Mouse (Mus musculus): ENCODE data around the gene Rsbn1l. TPM values are rescaled to one million over a fixed set of nuclear protein-coding genes. Genes with fewer than 3 reads are reported as not detected.

The Rsbn1l gene
- polyA plus RNA-seq (2016; fragmentation: Nextera tagmentation; extraction: Ambion mirVana), result 6.5 and 6.9 TPM in 2 replicates

DNA sequence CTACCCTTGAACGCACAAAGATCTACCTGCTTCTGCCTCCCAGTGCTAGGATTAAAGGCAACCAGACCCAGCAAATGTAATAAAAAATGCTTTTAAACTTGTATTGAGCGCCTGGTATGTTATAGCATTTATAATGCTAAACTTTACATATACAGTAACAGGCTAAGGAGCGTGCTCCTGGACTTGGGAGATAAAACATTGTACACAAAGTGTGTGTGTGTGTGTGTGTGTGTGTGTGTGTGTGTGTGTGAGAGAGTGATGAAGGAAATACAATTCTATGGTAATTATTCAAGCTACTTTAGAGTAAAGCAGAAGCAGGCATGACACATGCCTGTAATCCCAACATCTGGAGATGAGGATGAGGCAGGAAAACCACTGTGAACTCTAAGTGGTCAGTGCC is at the start of gene Rsbn1l:
Gene Rsbn1l, minus strand, starts transcription at position 101 of the 400 bp plus-strand sequence.
- no peak within 1 kb of the TSS for H3K4me2 ChIP-seq (replicated peaks)
- H3K4me3 ChIP-seq, result no peak within 1 kb of the TSS
- 96% methylated on average over 3 of the region's 3 CpGs for WGBS
- no peaks in the 10 kb centered on the region for H3K36me3 ChIP-seq
- H3K9ac ChIP-seq (replicated peaks), result no peak within 1 kb of the TSS
- H3K9me3 ChIP-seq, result 0 out of 2 replicates have a peak, but pooled peaks cover 5% of the 10 kb centered on the region
- H3K27ac ChIP-seq (replicated peaks), result no peak within 1 kb of the TSS
- H3K4me1 ChIP-seq, result 0 out of 2 replicates have a peak, but pooled peaks cover 3% of the 10 kb centered on the region
- H3K27me3 ChIP-seq, result no peaks in the 10 kb centered on the region
- no peak for ATAC-seq (ENCODE audit: low FRiP score, low read depth)

DNA sequence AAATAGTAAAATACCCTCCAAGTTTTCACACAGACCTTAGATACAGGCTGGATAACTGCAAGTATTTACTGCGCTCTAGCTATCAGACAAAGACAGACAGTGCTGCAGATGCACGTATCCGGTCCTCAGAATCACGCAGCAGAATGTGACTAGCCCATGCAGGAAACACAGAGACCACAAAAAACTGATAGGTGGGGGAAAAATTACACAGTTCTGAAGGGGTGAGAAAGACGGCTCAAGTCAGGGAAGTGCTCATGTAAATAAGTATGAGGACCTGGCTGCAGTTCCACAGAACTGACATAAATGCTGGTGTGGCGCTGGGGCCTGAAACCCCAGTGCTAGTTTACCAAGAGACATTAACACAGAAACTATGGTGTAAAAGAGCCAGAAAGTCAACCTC is 46.5 kb upstream of the Rsbn1l start:
- Histone ChIP-seq H3K4me2 (replicated peaks) (no peak overlapping the region), H3K9ac (replicated peaks) (no peak overlapping the region), H3K9me3 (no peaks in the 10 kb centered on the region), H3K27me3 (no peaks in the 10 kb centered on the region), H3K36me3 (peaks cover 70% of the 10 kb centered on the region), H3K4me3 (no peak overlapping the region), H3K27ac (replicated peaks) (no peak overlapping the region), H3K4me1 (no peaks in the 10 kb centered on the region)
- ATAC-seq (ENCODE audit: low FRiP score, low read depth), result no peak
- WGBS, result 97% methylated on average over 6 of the region's 6 CpGs

- WGBS, result 96% methylated on average over 10 of the region's 10 CpGs
- ATAC-seq (ENCODE audit: low FRiP score, low read depth), result no peak
- Histone ChIP-seq H3K27ac (replicated peaks) (no peak overlapping the region), H3K36me3 (peaks cover 79% of the 10 kb centered on the region), H3K4me1 (no peaks in the 10 kb centered on the region), H3K4me2 (replicated peaks) (no peak overlapping the region), H3K27me3 (no peaks in the 10 kb centered on the region), H3K4me3 (no peak overlapping the region), H3K9ac (replicated peaks) (no peak overlapping the region), H3K9me3 (no peaks in the 10 kb centered on the region)
Measured at GRCm38 (mm10) chr5:21001622-21002315, 45.6 kb upstream of the Rsbn1l start.

DNA sequence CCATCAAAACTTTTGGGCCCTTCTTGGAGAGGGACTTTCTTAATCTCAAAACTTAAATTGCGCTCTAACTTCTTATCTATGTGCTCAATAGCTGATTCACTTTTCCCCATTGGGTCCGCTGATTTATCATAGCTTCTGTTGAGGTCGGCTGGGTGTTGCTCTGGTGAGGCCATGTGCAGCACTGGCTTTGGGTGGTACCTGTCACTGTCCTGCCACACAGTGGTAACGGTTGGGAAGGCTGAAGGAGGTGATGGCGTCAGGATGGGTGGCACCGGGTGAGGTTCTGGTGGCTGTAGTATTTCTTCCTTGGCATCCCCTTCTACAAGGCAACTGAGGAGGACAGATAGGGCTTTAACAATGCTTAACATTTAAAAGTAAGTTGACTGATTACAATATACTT is 42.2 kb upstream of the Rsbn1l start:
- no peak for ATAC-seq (ENCODE audit: low FRiP score, low read depth)
- no peak overlapping the region for H3K4me3 ChIP-seq
- H3K27me3 ChIP-seq, result no peaks in the 10 kb centered on the region
- H3K4me1 ChIP-seq, result no peaks in the 10 kb centered on the region
- no peak overlapping the region for H3K27ac ChIP-seq (replicated peaks)
- 93% methylated on average over 6 of the region's 6 CpGs for WGBS
- H3K9me3 ChIP-seq, result no peaks in the 10 kb centered on the region
- H3K9ac ChIP-seq (replicated peaks), result no peak overlapping the region
- H3K4me2 ChIP-seq (replicated peaks), result no peak overlapping the region
- H3K36me3 ChIP-seq, result peaks cover 88% of the 10 kb centered on the region

DNA sequence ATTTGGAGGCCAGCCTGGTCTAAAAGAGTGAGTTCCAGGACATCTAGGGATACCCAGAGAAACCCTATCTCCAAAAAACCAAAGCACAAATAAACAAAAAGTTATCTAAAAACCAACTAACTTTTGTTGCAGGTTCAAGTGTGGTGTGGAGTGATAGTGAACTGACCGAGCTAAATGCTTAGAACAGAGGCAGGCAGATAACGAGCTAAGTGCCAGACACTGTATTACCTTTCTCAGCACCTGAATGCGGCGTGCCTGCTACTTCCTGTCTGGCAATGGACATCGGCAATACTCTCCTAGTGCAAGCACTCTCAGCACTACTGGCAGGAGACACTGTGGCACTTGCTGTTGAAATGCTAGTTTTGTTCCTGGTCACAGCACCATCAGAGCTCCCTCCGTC is 41.4 kb upstream of the Rsbn1l start:
- Histone ChIP-seq H3K4me1 (no peaks in the 10 kb centered on the region), H3K9ac (replicated peaks) (no peak overlapping the region), H3K27me3 (no peaks in the 10 kb centered on the region), H3K27ac (replicated peaks) (no peak overlapping the region), H3K4me2 (replicated peaks) (no peak overlapping the region), H3K4me3 (no peak overlapping the region), H3K9me3 (no peaks in the 10 kb centered on the region), H3K36me3 (peaks cover 80% of the 10 kb centered on the region)
- no peak for ATAC-seq (ENCODE audit: low FRiP score, low read depth)
- 93% methylated on average over 6 of the region's 6 CpGs for WGBS

DNA sequence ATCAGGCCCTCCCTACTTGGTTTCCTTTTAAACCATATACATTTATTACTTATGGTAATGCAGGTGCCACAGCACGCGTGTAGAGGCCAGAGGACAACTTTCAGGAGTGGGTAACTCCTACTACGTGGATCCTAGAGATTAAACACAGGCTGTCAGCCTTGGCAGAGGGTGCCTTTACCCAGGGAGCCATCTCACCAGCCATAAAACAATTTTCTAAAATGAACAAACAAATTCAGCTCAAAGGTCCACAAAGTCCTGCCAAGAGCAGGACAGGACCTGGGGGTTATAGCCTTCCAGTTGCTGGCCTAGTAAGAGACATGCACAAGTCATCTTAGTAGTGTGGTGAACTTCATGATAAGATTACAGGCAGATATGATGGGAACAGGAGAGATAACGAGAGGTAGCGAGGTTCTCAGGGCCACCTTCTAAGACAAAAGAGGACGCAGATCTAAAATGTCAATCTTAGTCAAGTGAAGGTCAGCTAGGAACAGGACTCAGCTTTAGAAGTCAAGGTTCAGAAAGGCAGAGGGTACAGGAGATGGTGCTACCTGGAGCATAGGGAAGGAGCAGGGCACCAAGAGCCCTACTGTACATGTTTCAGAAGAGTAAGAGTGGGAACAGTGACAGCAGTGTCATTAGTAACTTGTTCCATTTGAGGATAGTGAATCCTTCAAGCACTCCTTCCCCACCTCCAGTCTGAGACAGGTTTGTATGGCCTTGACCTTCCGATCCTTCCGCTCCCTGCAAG is 34.0 kb upstream of the Rsbn1l start:
- Histone ChIP-seq H3K9ac (replicated peaks) (no peak overlapping the region), H3K9me3 (no peaks in the 10 kb centered on the region), H3K36me3 (peaks cover 75% of the 10 kb centered on the region), H3K4me2 (replicated peaks) (no peak overlapping the region), H3K4me3 (no peak overlapping the region), H3K27ac (replicated peaks) (no peak overlapping the region), H3K4me1 (no peaks in the 10 kb centered on the region), H3K27me3 (no peaks in the 10 kb centered on the region)
- 96% methylated on average over 8 of the region's 8 CpGs for WGBS
- ATAC-seq (ENCODE audit: low FRiP score, low read depth), result no peak

DNA sequence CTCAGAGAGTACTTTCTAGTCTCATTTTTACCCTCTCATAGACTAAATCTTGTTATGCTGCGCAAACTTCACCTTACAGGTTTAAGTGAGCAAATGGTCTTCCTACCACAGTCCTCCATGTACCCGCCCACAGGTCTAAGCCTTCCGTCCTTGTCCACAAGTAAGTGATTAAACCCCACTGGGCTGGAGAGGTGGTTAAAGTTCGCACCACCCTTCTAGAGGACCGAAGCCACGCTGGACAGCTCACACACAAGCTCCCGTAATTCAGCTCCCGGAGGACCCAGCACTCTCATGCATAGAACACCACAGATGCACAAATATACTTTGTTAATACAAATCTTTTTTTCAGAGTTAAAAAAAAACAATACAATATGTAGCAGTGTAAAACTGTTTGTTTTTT is 30.1 kb upstream of the Rsbn1l start:
- 94% methylated on average over 8 of the region's 8 CpGs for WGBS
- Histone ChIP-seq H3K4me1 (no peaks in the 10 kb centered on the region), H3K9ac (replicated peaks) (no peak overlapping the region), H3K4me3 (no peak overlapping the region), H3K4me2 (replicated peaks) (no peak overlapping the region), H3K36me3 (peaks cover 55% of the 10 kb centered on the region), H3K27me3 (no peaks in the 10 kb centered on the region), H3K27ac (replicated peaks) (no peak overlapping the region), H3K9me3 (no peaks in the 10 kb centered on the region)
- ATAC-seq (ENCODE audit: low FRiP score, low read depth), result no peak

DNA sequence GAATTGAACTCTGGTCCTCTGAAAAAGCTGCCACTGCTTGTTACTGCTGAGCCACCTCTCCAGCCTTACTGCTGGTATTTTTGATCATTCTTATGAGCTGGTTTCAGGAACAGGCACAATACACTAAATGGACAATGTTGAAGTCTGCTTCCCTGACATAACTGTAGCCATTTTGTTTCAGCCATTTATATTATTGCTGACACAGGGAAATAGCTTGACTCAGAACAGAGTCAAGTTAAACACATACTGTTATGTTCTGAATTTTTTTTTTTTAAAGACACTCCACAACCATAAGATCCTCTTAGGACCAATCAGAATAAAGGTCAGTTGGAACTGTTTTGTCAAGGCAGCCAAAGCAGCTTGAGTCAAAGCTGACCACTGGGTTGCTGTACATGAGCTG is 27.3 kb upstream of the Rsbn1l start:
- no peaks in the 10 kb centered on the region for H3K9me3 ChIP-seq
- no peaks in the 10 kb centered on the region for H3K4me1 ChIP-seq
- H3K4me3 ChIP-seq, result no peak overlapping the region
- no peak for ATAC-seq (ENCODE audit: low FRiP score, low read depth)
- H3K9ac ChIP-seq (replicated peaks), result no peak overlapping the region
- H3K4me2 ChIP-seq (replicated peaks), result no peak overlapping the region
- no peak overlapping the region for H3K27ac ChIP-seq (replicated peaks)
- peaks cover 31% of the 10 kb centered on the region for H3K36me3 ChIP-seq
- H3K27me3 ChIP-seq, result no peaks in the 10 kb centered on the region

- ATAC-seq (ENCODE audit: low FRiP score, low read depth), result no peak
- H3K9me3 ChIP-seq, result no peaks in the 10 kb centered on the region
- H3K9ac ChIP-seq (replicated peaks), result no peak overlapping the region
- H3K27me3 ChIP-seq, result no peaks in the 10 kb centered on the region
- H3K4me3 ChIP-seq, result no peak overlapping the region
- H3K4me1 ChIP-seq, result no peaks in the 10 kb centered on the region
- H3K4me2 ChIP-seq (replicated peaks), result no peak overlapping the region
- WGBS, result 90% methylated on average over 4 of the region's 4 CpGs
- no peak overlapping the region for H3K27ac ChIP-seq (replicated peaks)
- H3K36me3 ChIP-seq, result no peaks in the 10 kb centered on the region
Measured at GRCm38 (mm10) chr5:20974690-20975089, 18.5 kb upstream of the Rsbn1l start.

DNA sequence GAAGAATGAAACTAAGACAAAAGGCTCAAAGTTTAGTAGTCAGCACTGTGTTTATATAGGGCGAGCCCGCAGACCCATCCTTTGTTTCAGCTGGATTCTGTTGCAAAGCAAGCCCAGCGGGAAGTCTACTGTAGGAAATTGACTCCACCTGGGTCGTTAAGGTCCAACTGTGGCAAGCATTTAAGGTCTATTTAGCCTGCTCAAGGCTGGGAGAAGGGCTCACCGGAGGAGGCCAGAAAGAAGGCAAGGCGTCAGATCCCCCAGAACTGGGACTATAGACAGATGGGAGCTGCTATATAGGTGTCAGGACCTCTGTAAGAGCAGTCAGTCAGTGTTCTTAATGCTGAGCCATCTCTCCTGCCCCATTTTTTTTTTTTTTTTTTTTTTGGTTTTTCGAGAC is 17.8 kb upstream of the Rsbn1l start:
- no peak overlapping the region for H3K4me3 ChIP-seq
- no peak overlapping the region for H3K9ac ChIP-seq (replicated peaks)
- no peaks in the 10 kb centered on the region for H3K9me3 ChIP-seq
- H3K27me3 ChIP-seq, result no peaks in the 10 kb centered on the region
- no peak overlapping the region for H3K4me2 ChIP-seq (replicated peaks)
- no peak for ATAC-seq (ENCODE audit: low FRiP score, low read depth)
- no peaks in the 10 kb centered on the region for H3K4me1 ChIP-seq
- no peaks in the 10 kb centered on the region for H3K36me3 ChIP-seq
- no peak overlapping the region for H3K27ac ChIP-seq (replicated peaks)
- WGBS, result 24% methylated on average over 7 of the region's 7 CpGs

DNA sequence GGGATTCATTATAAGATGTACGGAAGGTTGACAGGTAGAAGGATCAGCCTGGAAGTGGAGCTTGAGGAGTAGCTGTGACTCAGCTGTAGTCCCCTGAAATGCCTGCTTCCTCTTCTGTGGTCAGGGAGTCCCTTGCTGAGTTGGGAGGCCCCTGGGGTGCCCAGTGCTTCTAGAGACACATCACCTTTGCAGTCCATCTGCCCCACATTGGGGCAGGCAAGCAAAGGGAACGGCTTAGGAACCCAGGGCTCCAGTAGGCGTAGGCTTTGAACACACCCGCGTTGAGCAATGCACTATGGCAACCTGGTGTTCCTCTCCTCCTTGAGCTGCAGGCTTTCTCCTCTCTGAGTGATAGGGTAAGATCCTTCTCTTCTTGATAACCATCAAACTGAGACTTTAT is 16.9 kb upstream of the Rsbn1l start:
- H3K27ac ChIP-seq (replicated peaks), result no peak overlapping the region
- no peak overlapping the region for H3K4me3 ChIP-seq
- H3K27me3 ChIP-seq, result no peaks in the 10 kb centered on the region
- no peaks in the 10 kb centered on the region for H3K9me3 ChIP-seq
- ATAC-seq (ENCODE audit: low FRiP score, low read depth), result no peak
- no peak overlapping the region for H3K4me2 ChIP-seq (replicated peaks)
- WGBS, result 60% methylated on average over 5 of the region's 5 CpGs
- no peaks in the 10 kb centered on the region for H3K4me1 ChIP-seq
- H3K9ac ChIP-seq (replicated peaks), result no peak overlapping the region
- H3K36me3 ChIP-seq, result no peaks in the 10 kb centered on the region

GRCm38 (mm10) chr5:20968963-20969362 is 12.8 kb upstream of the Rsbn1l start:
- Histone ChIP-seq H3K27me3 (no peaks in the 10 kb centered on the region), H3K9me3 (no peaks in the 10 kb centered on the region), H3K9ac (replicated peaks) (no peak overlapping the region), H3K36me3 (no peaks in the 10 kb centered on the region), H3K4me3 (no peak overlapping the region), H3K4me2 (replicated peaks) (no peak overlapping the region), H3K4me1 (no peaks in the 10 kb centered on the region), H3K27ac (replicated peaks) (no peak overlapping the region)
- no peak for ATAC-seq (ENCODE audit: low FRiP score, low read depth)
- 71% methylated on average over 9 of the region's 9 CpGs for WGBS

All from midbrain, embryonic 12.5 days (tissue).